Mouse (Mus musculus) cortical plate, adult 2 months (tissue): Measurements from ENCODE around the gene Krt12.

Source experiments
- CTCF ChIP-seq: fragments of 200-500 bp; IDR thresholded peaks from 2 replicates; pipeline ENCODE4 v1.5.1; 2011; ENCODE audit warnings: mild to moderate bottlenecking, control low read depth, low read length; ENCODE audit not compliant: insufficient read depth; ENCODE audit errors: extremely low read depth
- POLR2A ChIP-seq: fragments of 200-500 bp; IDR thresholded peaks from 2 replicates; pipeline ENCODE4 v1.6.1; 2011; ENCODE audit warnings: mild to moderate bottlenecking, low read length, control low read depth; ENCODE audit not compliant: insufficient read depth; ENCODE audit errors: extremely low read depth

DNA sequence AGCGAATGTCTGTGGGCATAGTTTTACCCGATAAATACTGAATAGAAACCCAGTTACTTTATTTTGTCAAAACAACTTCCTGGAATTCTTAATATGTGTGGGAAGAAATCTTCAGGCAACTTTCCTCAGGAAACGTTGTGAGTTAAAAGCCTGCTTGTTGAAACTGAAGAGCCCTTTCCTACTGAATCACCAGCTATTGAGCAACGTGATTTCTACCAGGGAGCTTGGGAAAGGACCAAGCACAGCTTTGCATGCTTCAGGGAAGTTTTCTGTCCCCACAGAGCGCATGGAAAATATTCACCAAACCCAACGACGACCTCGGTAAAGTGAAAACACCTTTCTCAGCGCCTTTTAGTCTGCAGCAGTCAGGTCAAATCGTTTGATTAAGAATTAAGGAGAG, 15.9 kb downstream of the Krt12 start:
- TF ChIP-seq CTCF (no peak), POLR2A (no peak)
